Mouse (Mus musculus): ENCODE results near the gene Herpud1. TPM values are rescaled to one million over a fixed set of nuclear protein-coding genes. Genes with fewer than 3 reads are reported as not detected.
A peak's percentile ranks its signal among the peaks of the same experiment; 100 is the strongest.

The Herpud1 gene
- 52.5 and 56.8 TPM in 2 replicates for polyA plus RNA-seq (2016; fragmentation: Nextera tagmentation; extraction: Ambion mirVana)

GRCm38 (mm10) chr8:94386214-94387026, at the start of gene Herpud1:
Gene Herpud1, plus strand, starts transcription at chr8:94386438.
- no peaks in the 10 kb centered on the region; the same call in 1 of the 2 replicates for H3K27me3 ChIP-seq
- peak within 1 kb of the TSS; percentile 86 for H3K4me2 ChIP-seq (replicated peaks)
- peak within 1 kb of the TSS; percentile 89 for H3K27ac ChIP-seq
- no peaks in the 10 kb centered on the region for H3K9me3 ChIP-seq (replicated peaks)
- under 1% methylated on average over 65 of the region's 65 CpGs for WGBS
- peak; percentile 100 for ATAC-seq (ENCODE audit: low FRiP score)
- H3K4me3 ChIP-seq = peak within 1 kb of the TSS; percentile 82
- H3K4me1 ChIP-seq = peaks cover 15% of the 10 kb centered on the region
- H3K9ac ChIP-seq = peak within 1 kb of the TSS; percentile 87
- peaks cover 21% of the 10 kb centered on the region for H3K36me3 ChIP-seq

GRCm38 (mm10) chr8:94337559-94337958, 48.7 kb upstream of the Herpud1 start:
- no peak for ATAC-seq (ENCODE audit: low FRiP score)
- 85% methylated on average over 8 of the region's 8 CpGs for WGBS
- Histone ChIP-seq H3K4me3 (no peak overlapping the region), H3K9me3 (replicated peaks) (no peaks in the 10 kb centered on the region), H3K27me3 (no peaks in the 10 kb centered on the region), H3K4me1 (no peaks in the 10 kb centered on the region), H3K36me3 (no peaks in the 10 kb centered on the region), H3K27ac (no peak overlapping the region), H3K9ac (no peak overlapping the region), H3K4me2 (replicated peaks) (no peak overlapping the region)

GRCm38 (mm10) chr8:94340796-94341195, 45.4 kb upstream of the Herpud1 start:
- no peak for ATAC-seq (ENCODE audit: low FRiP score)
- Histone ChIP-seq H3K4me3 (no peak overlapping the region), H3K9ac (no peak overlapping the region), H3K27ac (no peak overlapping the region), H3K27me3 (no peaks in the 10 kb centered on the region), H3K4me1 (no peaks in the 10 kb centered on the region), H3K4me2 (replicated peaks) (no peak overlapping the region), H3K36me3 (no peaks in the 10 kb centered on the region), H3K9me3 (replicated peaks) (no peaks in the 10 kb centered on the region)
- 80% methylated on average over 7 of the region's 7 CpGs for WGBS

- Histone ChIP-seq H3K4me3 (no peak overlapping the region), H3K4me1 (no peaks in the 10 kb centered on the region), H3K36me3 (no peaks in the 10 kb centered on the region), H3K9me3 (replicated peaks) (no peaks in the 10 kb centered on the region), H3K9ac (no peak overlapping the region), H3K4me2 (replicated peaks) (no peak overlapping the region), H3K27ac (no peak overlapping the region), H3K27me3 (no peaks in the 10 kb centered on the region)
- no peak for ATAC-seq (ENCODE audit: low FRiP score)
- WGBS = 88% methylated on average over 10 of the region's 10 CpGs
Measured at GRCm38 (mm10) chr8:94342691-94343090, 43.5 kb upstream of the Herpud1 start.

- Histone ChIP-seq H3K36me3 (no peaks in the 10 kb centered on the region), H3K4me1 (no peaks in the 10 kb centered on the region), H3K9me3 (replicated peaks) (no peaks in the 10 kb centered on the region), H3K9ac (no peak overlapping the region), H3K4me2 (replicated peaks) (no peak overlapping the region), H3K27ac (no peak overlapping the region), H3K4me3 (no peak overlapping the region), H3K27me3 (no peaks in the 10 kb centered on the region)
- no peak for ATAC-seq (ENCODE audit: low FRiP score)
- WGBS = 14% methylated on average over 6 of the region's 6 CpGs
Measured at GRCm38 (mm10) chr8:94343290-94343689, 42.9 kb upstream of the Herpud1 start.

GRCm38 (mm10) chr8:94343778-94344320, 42.4 kb upstream of the Herpud1 start:
- 84% methylated on average over 11 of the region's 11 CpGs for WGBS
- no peak for ATAC-seq (ENCODE audit: low FRiP score)

GRCm38 (mm10) chr8:94345657-94346056, 40.6 kb upstream of the Herpud1 start:
- no peak for ATAC-seq (ENCODE audit: low FRiP score)
- no peaks in the 10 kb centered on the region for H3K36me3 ChIP-seq
- H3K27ac ChIP-seq = no peak overlapping the region
- H3K4me3 ChIP-seq = no peak overlapping the region
- no peak overlapping the region for H3K9ac ChIP-seq
- no peaks in the 10 kb centered on the region for H3K4me1 ChIP-seq
- H3K4me2 ChIP-seq (replicated peaks) = no peak overlapping the region
- H3K27me3 ChIP-seq = no peaks in the 10 kb centered on the region
- 91% methylated on average over 4 of the region's 4 CpGs for WGBS
- H3K9me3 ChIP-seq (replicated peaks) = no peaks in the 10 kb centered on the region

More at GRCm38 (mm10) chr8:94343778-94344320, 42.4 kb upstream of the Herpud1 start:
- Histone ChIP-seq H3K27ac (no peak overlapping the region), H3K27me3 (no peaks in the 10 kb centered on the region), H3K4me2 (replicated peaks) (no peak overlapping the region), H3K36me3 (no peaks in the 10 kb centered on the region), H3K4me1 (no peaks in the 10 kb centered on the region), H3K9ac (no peak overlapping the region), H3K4me3 (no peak overlapping the region), H3K9me3 (replicated peaks) (no peaks in the 10 kb centered on the region)

- Histone ChIP-seq H3K4me2 (replicated peaks) (no peak overlapping the region), H3K27ac (no peak overlapping the region), H3K9ac (no peak overlapping the region), H3K9me3 (replicated peaks) (no peaks in the 10 kb centered on the region), H3K36me3 (no peaks in the 10 kb centered on the region), H3K27me3 (no peaks in the 10 kb centered on the region), H3K4me3 (no peak overlapping the region), H3K4me1 (no peaks in the 10 kb centered on the region)
- no peak for ATAC-seq (ENCODE audit: low FRiP score)
- 93% methylated on average over 13 of the region's 13 CpGs for WGBS
Measured at GRCm38 (mm10) chr8:94346264-94346663, 40.0 kb upstream of the Herpud1 start.

- Histone ChIP-seq H3K4me1 (no peaks in the 10 kb centered on the region), H3K27ac (no peak overlapping the region), H3K27me3 (no peaks in the 10 kb centered on the region), H3K9ac (no peak overlapping the region), H3K4me2 (replicated peaks) (no peak overlapping the region), H3K36me3 (no peaks in the 10 kb centered on the region), H3K4me3 (no peak overlapping the region), H3K9me3 (replicated peaks) (no peaks in the 10 kb centered on the region)
- ATAC-seq (ENCODE audit: low FRiP score) = no peak
- 76% methylated on average over 9 of the region's 9 CpGs for WGBS
Measured at GRCm38 (mm10) chr8:94348425-94348824, 37.8 kb upstream of the Herpud1 start.

GRCm38 (mm10) chr8:94354069-94354531, 32.1 kb upstream of the Herpud1 start:
- ATAC-seq (ENCODE audit: low FRiP score) = no peak
- WGBS = 90% methylated on average over 7 of the region's 7 CpGs
- no peak overlapping the region for H3K4me3 ChIP-seq
- no peaks in the 10 kb centered on the region for H3K36me3 ChIP-seq
- no peaks in the 10 kb centered on the region for H3K27me3 ChIP-seq
- no peak overlapping the region for H3K4me2 ChIP-seq (replicated peaks)
- no peaks in the 10 kb centered on the region for H3K4me1 ChIP-seq
- H3K9me3 ChIP-seq (replicated peaks) = no peaks in the 10 kb centered on the region
- no peak overlapping the region for H3K27ac ChIP-seq
- no peak overlapping the region for H3K9ac ChIP-seq

- Histone ChIP-seq H3K27ac (no peak overlapping the region), H3K4me1 (no peaks in the 10 kb centered on the region), H3K36me3 (no peaks in the 10 kb centered on the region), H3K9ac (no peak overlapping the region), H3K4me3 (no peak overlapping the region), H3K9me3 (replicated peaks) (no peaks in the 10 kb centered on the region), H3K27me3 (no peaks in the 10 kb centered on the region), H3K4me2 (replicated peaks) (no peak overlapping the region)
- WGBS = 66% methylated on average over 4 of the region's 4 CpGs
- no peak for ATAC-seq (ENCODE audit: low FRiP score)
Measured at GRCm38 (mm10) chr8:94354571-94354970, 31.7 kb upstream of the Herpud1 start.

GRCm38 (mm10) chr8:94357220-94357619, 29.0 kb upstream of the Herpud1 start:
- Histone ChIP-seq H3K27me3 (no peaks in the 10 kb centered on the region), H3K4me3 (no peak overlapping the region), H3K4me2 (replicated peaks) (no peak overlapping the region), H3K4me1 (no peaks in the 10 kb centered on the region), H3K27ac (no peak overlapping the region), H3K36me3 (no peaks in the 10 kb centered on the region), H3K9me3 (replicated peaks) (no peaks in the 10 kb centered on the region), H3K9ac (no peak overlapping the region)
- no peak for ATAC-seq (ENCODE audit: low FRiP score)
- 80% methylated on average over 6 of the region's 6 CpGs for WGBS

- Histone ChIP-seq H3K4me1 (no peaks in the 10 kb centered on the region), H3K9me3 (replicated peaks) (no peaks in the 10 kb centered on the region), H3K36me3 (no peaks in the 10 kb centered on the region), H3K27ac (no peak overlapping the region), H3K9ac (no peak overlapping the region), H3K27me3 (no peaks in the 10 kb centered on the region), H3K4me2 (replicated peaks) (no peak overlapping the region), H3K4me3 (no peak overlapping the region)
- WGBS = 83% methylated on average over 5 of the region's 5 CpGs
- ATAC-seq (ENCODE audit: low FRiP score) = no peak
Measured at GRCm38 (mm10) chr8:94358541-94358940, 27.7 kb upstream of the Herpud1 start.
